Mouse (Mus musculus): ENCODE results near the gene Gdf15. TPM values are rescaled to one million over a fixed set of nuclear protein-coding genes. Genes with fewer than 3 reads are reported as not detected.

Gene Gdf15
- polyA plus RNA-seq, 1 experiment: 3.1 TPM

DNA sequence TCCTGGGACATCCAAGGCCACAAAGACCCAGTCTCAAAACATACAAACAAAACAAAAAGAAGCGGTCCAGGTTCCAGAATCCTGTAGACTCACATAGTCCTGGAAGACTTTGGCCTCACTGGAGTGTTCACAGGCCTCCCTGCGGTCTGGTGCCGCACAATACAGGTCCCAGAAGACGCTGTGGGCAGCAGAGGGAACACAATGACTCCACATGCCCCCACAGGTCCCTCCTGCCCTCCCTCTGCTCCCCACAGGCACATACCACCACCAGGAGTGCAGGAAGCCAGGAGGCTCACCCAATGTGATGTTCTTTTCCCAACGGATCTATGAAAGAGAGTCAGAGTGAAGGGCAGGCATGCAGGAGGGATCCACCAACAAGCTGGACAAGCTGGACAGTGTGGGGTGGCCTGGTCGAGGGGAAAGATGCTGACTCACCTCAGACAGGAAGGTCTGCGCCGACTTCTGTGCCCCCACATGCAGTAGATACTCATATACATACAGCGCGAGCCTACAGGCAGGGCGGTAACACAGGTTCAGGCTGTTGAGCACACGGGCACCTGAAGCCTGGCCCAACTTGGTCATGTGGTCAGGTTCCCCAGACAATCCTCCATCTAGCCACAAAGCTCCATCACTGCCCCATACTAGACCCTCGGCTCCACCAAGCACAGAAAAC lies 30.0 kb downstream of the Gdf15 start:
- no peak overlapping the region for H3K27ac ChIP-seq (ENCODE audit: insufficient read depth, low read length)
- no peak overlapping the region for H3K4me3 ChIP-seq (ENCODE audit: insufficient read depth, low read length)
- TF ChIP-seq POLR2A (IDR thresholded peaks at IDR 0.05; ENCODE audit: low read depth, low read length) (no peak), CTCF (IDR thresholded peaks at IDR 0.05; ENCODE audit: borderline replicate concordance, insufficient read depth, low read length) (no peak)
- peaks cover 5% of the 10 kb centered on the region; the same call in 1 of the 2 replicates for H3K4me1 ChIP-seq (ENCODE audit: control insufficient read depth, insufficient read depth, low read length)

DNA sequence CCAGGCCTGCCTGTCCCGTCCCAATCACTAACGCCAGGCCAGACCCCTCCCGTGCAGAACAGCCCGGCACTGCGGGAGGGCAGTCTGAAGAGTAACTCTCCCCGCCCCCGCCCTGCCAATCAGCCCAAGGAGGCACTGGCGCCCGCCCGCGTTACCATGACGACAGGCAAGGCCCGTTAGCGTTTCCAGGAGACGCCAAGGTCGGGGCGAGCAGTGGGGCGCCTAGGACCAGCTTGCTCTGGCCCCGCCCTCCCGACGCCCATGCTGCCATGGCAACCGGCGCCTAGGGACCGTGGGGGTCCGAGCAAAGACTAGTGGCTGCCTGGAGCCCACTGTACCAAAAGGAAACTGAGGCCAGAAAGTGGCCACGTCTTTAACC lies 31.0 kb downstream of the Gdf15 start:
- Histone ChIP-seq H3K4me1 (ENCODE audit: control insufficient read depth, insufficient read depth, low read length) (peaks cover 5% of the 10 kb centered on the region; the same call in 1 of the 2 replicates), H3K4me3 (ENCODE audit: insufficient read depth, low read length) (no peak overlapping the region), H3K27ac (ENCODE audit: insufficient read depth, low read length) (no peak overlapping the region)
- no peak for TF ChIP-seq POLR2A (IDR thresholded peaks at IDR 0.05; ENCODE audit: low read depth, low read length)
- TF ChIP-seq CTCF (IDR thresholded peaks at IDR 0.05; ENCODE audit: borderline replicate concordance, insufficient read depth, low read length): no peak

DNA sequence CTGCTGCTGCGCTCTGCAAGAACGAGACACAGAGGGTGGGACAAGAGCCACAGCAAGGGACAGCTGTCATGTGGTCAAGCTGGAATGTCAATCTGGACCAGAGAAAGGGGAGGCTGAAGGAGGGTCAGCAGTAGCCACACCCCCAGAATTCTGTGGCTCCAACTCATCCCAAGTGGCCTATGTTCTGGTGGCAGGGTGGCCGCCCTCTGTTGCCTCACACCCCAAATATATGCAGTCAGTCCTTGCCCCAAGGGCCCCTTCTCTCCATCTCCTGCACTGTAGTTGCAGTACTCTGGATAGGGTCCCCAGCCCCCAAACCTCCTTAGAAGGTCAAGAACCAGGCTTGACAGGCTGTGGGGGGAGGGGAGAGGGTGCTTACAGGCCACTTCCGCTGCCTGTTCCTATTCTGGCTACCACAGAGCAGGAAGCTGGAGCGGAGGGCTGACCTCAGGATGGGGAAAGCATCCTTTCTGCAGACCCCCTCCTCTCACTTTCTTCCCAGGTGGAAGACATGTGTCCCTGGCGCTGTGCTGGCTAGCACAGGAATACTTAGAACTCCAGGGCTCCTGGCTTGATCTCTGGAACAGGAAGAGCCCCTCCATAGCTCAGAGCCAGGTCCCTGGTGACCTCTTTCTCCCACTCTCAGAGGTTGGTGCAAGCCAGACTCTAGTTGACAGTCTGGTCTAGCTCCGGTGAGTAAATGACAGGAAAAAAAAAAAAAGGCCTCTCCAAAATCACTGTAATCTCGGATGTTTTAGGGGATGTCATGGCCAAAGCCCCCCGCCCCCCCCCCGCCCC lies 31.6 kb downstream of the Gdf15 start:
- Histone ChIP-seq H3K4me3 (ENCODE audit: insufficient read depth, low read length) (no peak overlapping the region), H3K27ac (ENCODE audit: insufficient read depth, low read length) (no peak overlapping the region), H3K4me1 (ENCODE audit: control insufficient read depth, insufficient read depth, low read length) (peaks cover 5% of the 10 kb centered on the region; the same call in 1 of the 2 replicates)
- TF ChIP-seq POLR2A (IDR thresholded peaks at IDR 0.05; ENCODE audit: low read depth, low read length) (no peak), CTCF (IDR thresholded peaks at IDR 0.05; ENCODE audit: borderline replicate concordance, insufficient read depth, low read length) (no peak)

DNA sequence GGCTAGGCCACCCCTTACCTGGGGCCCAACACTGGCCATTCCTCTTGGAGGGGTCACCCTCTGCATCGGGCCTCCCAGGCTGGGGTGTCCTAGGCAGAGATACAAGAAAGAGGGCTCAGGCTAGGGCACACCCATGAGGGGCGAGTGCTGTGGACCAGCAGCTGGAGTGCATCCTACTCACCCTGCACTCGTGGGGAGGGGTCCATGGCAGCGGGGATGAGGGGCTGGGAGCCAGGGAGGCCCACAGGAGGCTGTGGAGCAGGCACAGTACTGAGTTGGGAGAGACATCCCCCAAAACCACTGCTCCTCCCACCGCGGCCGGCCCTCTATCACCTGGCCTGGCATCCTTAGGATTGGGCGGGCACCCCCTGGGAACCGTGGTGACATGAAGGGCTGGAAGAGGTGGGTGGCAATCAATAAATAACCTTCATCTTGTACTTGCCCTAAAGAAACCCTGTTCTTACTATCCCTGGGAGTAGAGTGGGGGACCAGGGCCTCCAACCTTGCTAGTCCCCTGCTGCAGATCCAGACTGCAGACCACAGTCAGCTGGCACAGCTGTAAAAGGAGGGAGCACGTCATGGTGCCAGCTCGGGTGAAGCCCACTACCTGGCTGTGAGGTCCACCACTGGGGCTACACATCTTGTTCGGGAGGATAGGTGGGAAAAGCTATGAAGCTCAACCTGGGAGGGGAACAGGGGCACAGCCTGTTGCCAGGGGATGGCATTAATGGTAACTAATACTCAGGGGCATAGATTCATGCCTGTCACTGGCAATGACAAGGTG lies 32.6 kb downstream of the Gdf15 start:
- H3K4me1 ChIP-seq (ENCODE audit: control insufficient read depth, insufficient read depth, low read length): peaks cover 5% of the 10 kb centered on the region; the same call in 1 of the 2 replicates
- no peak overlapping the region for H3K4me3 ChIP-seq (ENCODE audit: insufficient read depth, low read length)
- TF ChIP-seq CTCF (IDR thresholded peaks at IDR 0.05; ENCODE audit: borderline replicate concordance, insufficient read depth, low read length): no peak
- TF ChIP-seq POLR2A (IDR thresholded peaks at IDR 0.05; ENCODE audit: low read depth, low read length): no peak
- H3K27ac ChIP-seq (ENCODE audit: insufficient read depth, low read length): no peak overlapping the region

DNA sequence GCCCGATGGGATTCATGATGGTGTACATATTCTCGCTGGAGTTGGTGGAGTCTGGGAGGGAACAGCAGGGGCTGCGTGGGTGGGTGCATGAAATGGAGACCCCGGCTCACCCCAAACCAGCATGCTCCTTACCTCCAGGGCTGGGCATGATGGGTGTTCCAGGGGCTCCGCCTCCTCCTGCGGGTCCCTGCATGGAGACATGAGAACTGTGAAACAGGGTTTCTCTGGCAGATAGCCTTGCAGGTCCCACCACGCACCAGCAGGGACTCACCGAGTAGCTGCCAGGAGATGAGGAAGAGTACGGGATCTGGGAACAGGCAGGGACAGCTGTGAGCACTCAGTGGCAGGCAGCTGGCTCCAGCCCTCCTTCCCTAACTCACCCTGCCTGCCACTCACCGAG lies 33.5 kb downstream of the Gdf15 start:
- TF ChIP-seq CTCF (IDR thresholded peaks at IDR 0.05; ENCODE audit: borderline replicate concordance, insufficient read depth, low read length) (no peak), POLR2A (IDR thresholded peaks at IDR 0.05; ENCODE audit: low read depth, low read length) (no peak)
- H3K27ac ChIP-seq (ENCODE audit: insufficient read depth, low read length): no peak overlapping the region
- peaks cover 5% of the 10 kb centered on the region; the same call in 1 of the 2 replicates for H3K4me1 ChIP-seq (ENCODE audit: control insufficient read depth, insufficient read depth, low read length)
- no peak overlapping the region for H3K4me3 ChIP-seq (ENCODE audit: insufficient read depth, low read length)

DNA sequence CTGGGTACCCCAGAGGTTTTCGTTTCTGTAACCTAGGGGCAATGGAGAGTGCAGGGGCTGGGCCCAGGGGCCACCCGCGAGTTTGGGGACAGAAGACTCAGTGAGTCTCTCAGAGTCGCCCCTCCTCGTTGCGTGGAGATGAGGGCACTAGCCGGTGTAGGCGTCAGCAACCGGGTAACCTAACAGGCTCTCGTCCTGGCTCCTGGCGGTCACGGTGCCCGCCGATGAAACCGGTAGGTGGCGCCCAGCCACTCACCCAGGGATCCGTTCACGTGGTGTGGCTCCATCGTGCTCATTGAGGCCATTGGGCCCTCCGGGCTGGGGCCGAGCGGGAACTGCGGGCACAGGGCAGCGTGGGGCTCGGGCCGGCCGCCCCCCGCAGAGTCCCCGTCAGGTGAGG lies 34.0 kb downstream of the Gdf15 start:
- Histone ChIP-seq H3K27ac (ENCODE audit: insufficient read depth, low read length) (no peak overlapping the region), H3K4me1 (ENCODE audit: control insufficient read depth, insufficient read depth, low read length) (peaks cover 5% of the 10 kb centered on the region; the same call in 1 of the 2 replicates), H3K4me3 (ENCODE audit: insufficient read depth, low read length) (no peak overlapping the region)
- TF ChIP-seq CTCF (IDR thresholded peaks at IDR 0.05; ENCODE audit: borderline replicate concordance, insufficient read depth, low read length) (peak; percentile 76; the same call in 1 of the 2 replicates), POLR2A (IDR thresholded peaks at IDR 0.05; ENCODE audit: low read depth, low read length) (no peak)

DNA sequence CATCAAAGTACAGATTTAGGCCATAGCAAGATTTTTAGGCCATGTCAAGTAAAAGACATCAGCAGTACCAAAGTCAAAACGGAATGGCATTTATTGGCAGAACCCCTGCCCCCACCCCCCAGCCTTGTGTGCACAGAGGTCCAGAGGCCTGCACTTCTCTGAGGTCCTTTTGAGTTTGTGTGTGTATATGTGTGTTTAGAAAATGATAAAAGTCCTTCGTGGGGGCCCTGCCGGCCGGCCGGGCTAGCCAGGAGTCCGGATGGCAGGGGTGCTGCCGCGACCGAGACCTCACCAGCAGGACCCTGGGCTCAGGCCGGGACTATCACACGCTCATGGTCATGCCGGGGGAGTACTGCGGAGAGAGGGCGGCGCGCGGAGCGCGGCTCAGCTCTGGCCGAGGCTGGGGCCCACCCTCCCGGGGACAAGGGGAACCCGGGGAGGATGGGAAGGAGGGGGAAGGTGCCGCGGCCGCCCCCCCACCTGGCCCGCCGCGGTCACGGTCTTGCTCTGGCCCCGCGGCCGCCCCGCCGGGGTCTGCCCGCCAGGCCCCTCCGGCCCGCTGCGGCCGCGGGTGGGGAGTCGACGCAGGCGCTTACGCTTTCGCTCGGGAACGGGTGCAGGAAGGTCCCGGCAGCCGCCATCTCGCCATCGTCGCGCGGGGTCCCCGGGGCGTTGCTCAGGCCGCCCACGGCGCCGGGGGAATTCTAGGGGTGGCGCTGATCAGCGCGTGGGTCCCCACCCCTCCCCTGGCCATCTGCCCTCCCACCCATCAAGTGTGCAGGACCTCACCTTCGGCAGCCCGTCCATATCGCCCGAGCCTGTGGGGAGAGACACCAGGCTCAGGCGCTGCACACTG lies 34.6 kb downstream of the Gdf15 start:
- Histone ChIP-seq H3K4me1 (ENCODE audit: control insufficient read depth, insufficient read depth, low read length) (peaks cover 5% of the 10 kb centered on the region; the same call in 1 of the 2 replicates), H3K27ac (ENCODE audit: insufficient read depth, low read length) (no peak overlapping the region), H3K4me3 (ENCODE audit: insufficient read depth, low read length) (no peak overlapping the region)
- TF ChIP-seq POLR2A (IDR thresholded peaks at IDR 0.05; ENCODE audit: low read depth, low read length) (no peak), CTCF (IDR thresholded peaks at IDR 0.05; ENCODE audit: borderline replicate concordance, insufficient read depth, low read length) (no peak)

DNA sequence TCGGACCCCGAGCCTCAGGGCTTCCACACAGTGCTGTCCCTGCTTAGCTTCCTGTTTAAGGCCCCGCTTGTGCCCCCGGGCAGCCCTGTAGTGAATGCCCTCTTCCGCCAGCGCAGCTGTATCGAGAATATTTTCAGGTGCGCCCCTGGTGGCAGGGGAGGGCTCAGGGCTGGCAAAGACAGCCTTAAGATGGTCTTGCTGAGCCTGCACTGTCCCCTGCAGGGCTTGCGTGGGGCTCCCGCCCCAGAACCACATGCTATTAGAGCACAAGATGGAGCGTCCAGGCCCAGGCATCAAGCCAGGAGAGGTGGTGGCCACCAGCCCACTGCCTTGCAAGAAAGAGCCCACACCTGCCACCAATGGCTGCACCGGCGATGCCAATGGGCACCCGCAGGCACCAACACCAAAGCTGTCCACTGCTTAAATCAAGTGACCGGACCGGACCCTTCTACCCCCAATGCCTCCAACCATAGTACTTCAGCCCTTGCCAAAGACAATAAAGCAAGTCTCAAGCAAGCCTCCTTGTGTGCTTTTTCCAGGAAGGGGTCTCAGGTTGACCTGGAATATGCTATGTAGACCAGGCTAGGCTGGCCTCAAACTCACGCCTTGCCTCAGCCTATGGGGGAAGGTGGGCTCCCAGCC lies 35.4 kb downstream of the Gdf15 start:
- H3K4me1 ChIP-seq (ENCODE audit: control insufficient read depth, insufficient read depth, low read length): peaks cover 5% of the 10 kb centered on the region; the same call in 1 of the 2 replicates
- TF ChIP-seq POLR2A (IDR thresholded peaks at IDR 0.05; ENCODE audit: low read depth, low read length): no peak
- no peak for TF ChIP-seq CTCF (IDR thresholded peaks at IDR 0.05; ENCODE audit: borderline replicate concordance, insufficient read depth, low read length)
- no peak overlapping the region for H3K4me3 ChIP-seq (ENCODE audit: insufficient read depth, low read length)
- no peak overlapping the region for H3K27ac ChIP-seq (ENCODE audit: insufficient read depth, low read length)
